Mouse (Mus musculus): ENCODE measurements around the gene Sema6c. TPM values are rescaled to one million over a fixed set of nuclear protein-coding genes. Genes with fewer than 3 reads are reported as not detected.
A peak's percentile ranks its signal among the peaks of the same experiment; 100 is the strongest.
"Not testable (repeated sequence)": the region's sequence is repeated elsewhere in the genome, so short reads cannot be mapped to it uniquely, and the experiment has no call there.

Sema6c gene
- polyA plus RNA-seq, 1 experiment from 2014 or later, result 26.0 TPM

DNA sequence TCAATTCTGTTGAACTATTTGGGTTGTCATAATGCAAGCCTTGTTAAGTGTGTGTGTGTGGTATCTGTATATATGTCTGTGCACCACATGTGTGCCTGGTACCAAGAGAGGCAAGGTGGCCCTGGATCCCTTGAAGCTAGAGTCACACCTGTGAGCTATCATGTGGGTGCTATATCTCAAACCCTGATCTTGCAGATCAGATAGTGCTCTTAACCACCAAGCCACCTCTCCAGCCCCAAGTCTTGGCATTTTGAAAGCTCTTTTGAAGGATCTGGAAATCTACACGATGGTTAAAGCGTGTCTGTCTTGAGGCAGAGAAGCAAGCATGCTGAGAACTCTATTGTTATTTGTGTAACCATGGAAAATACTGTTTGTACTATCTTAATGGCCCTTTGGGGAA is 50.3 kb downstream of the Sema6c start:
- Histone ChIP-seq H3K4me2 (ENCODE audit: low read depth, low read length) (no peak overlapping the region), H3K27me3 (ENCODE audit: control insufficient read depth, insufficient read depth, low read length) (no peaks in the 10 kb centered on the region), H3K27ac (ENCODE audit: low read depth, low read length) (no peak overlapping the region), H3K9me3 (ENCODE audit: control insufficient read depth, low read length) (no peaks in the 10 kb centered on the region), H3K9ac (replicated peaks; ENCODE audit: low read depth, low read length) (no peak overlapping the region), H3K4me1 (ENCODE audit: control insufficient read depth, insufficient read depth, low read length) (no peaks in the 10 kb centered on the region), H3K36me3 (ENCODE audit: control insufficient read depth, insufficient read depth, low read length) (peaks cover 9% of the 10 kb centered on the region; the same call in 1 of the 2 replicates), H3K4me3 (ENCODE audit: low read depth, low read length) (no peak overlapping the region)
- 52% methylated on average over 2 of the region's 2 CpGs for WGBS
- no peak for ATAC-seq (ENCODE audit: low read depth)

DNA sequence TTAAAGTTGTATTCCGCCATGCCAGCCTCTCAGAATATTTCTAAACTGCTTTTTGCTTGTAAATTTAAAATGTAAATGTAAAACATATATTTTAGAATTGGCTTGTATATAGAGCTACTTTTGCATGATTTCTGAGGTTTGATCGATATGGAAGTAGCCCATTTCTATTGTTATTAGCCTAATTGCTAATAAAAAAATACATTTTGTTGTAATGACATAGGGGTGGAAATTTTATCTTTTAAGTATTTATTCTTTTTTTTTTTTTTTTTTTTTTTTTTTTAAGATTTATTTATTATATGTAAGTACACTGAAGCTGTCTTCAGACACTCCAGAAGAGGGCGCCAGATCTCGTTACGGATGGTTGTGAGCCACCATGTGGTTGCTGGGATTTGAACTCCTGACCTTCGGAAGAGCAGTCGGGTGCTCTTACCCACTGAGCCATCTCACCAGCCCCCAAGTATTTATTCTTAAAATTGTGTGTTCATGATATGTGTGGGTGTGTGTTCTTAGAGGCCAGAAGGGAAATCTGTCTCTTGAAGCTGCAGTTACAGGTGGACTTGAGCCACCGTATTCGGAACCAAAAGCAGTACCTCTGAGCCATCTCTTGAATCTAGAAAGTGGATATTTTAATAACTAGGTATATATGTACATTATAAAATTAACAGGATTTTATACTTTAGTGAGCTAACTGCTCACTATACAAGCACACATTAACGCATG is 52.8 kb downstream of the Sema6c start:
- not testable (repeated sequence) for H3K4me3 ChIP-seq (ENCODE audit: low read depth, low read length); H3K9me3 ChIP-seq (ENCODE audit: control insufficient read depth, low read length); ATAC-seq (ENCODE audit: low read depth); H3K36me3 ChIP-seq (ENCODE audit: control insufficient read depth, insufficient read depth, low read length); H3K27me3 ChIP-seq (ENCODE audit: control insufficient read depth, insufficient read depth, low read length); H3K9ac ChIP-seq (replicated peaks; ENCODE audit: low read depth, low read length); H3K4me1 ChIP-seq (ENCODE audit: control insufficient read depth, insufficient read depth, low read length); H3K27ac ChIP-seq (ENCODE audit: low read depth, low read length); H3K4me2 ChIP-seq (ENCODE audit: low read depth, low read length)
- WGBS, result 97% methylated on average over 7 of the region's 10 CpGs

DNA sequence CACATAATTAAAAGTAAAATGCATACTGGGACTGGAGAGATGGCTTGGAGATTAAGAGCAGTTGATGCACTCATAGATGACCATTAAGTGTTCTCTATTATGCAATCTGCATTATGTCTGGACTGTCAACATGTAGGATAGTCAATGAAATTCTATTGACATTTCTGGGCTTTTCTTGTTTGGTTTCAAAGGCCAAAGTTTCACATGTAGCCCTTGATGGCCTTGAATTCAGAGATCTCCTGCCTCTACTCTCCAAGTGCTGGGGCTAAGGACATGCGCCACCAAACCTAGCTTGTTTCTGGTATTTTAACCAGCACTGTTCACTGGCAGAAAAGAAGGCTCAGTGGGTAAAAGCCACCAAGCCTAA is 53.3 kb downstream of the Sema6c start:
- WGBS, result 100% methylated on average over 1 of the region's 1 CpGs
- H3K36me3 ChIP-seq (ENCODE audit: control insufficient read depth, insufficient read depth, low read length), result no peaks in the 10 kb centered on the region
- H3K9me3 ChIP-seq (ENCODE audit: control insufficient read depth, low read length), result no peaks in the 10 kb centered on the region
- no peaks in the 10 kb centered on the region for H3K4me1 ChIP-seq (ENCODE audit: control insufficient read depth, insufficient read depth, low read length)
- H3K27me3 ChIP-seq (ENCODE audit: control insufficient read depth, insufficient read depth, low read length), result no peaks in the 10 kb centered on the region
- no peak for ATAC-seq (ENCODE audit: low read depth)
- H3K4me2 ChIP-seq (ENCODE audit: low read depth, low read length), result no peak overlapping the region
- no peak overlapping the region for H3K27ac ChIP-seq (ENCODE audit: low read depth, low read length)
- no peak overlapping the region for H3K9ac ChIP-seq (replicated peaks; ENCODE audit: low read depth, low read length)
- H3K4me3 ChIP-seq (ENCODE audit: low read depth, low read length), result no peak overlapping the region

DNA sequence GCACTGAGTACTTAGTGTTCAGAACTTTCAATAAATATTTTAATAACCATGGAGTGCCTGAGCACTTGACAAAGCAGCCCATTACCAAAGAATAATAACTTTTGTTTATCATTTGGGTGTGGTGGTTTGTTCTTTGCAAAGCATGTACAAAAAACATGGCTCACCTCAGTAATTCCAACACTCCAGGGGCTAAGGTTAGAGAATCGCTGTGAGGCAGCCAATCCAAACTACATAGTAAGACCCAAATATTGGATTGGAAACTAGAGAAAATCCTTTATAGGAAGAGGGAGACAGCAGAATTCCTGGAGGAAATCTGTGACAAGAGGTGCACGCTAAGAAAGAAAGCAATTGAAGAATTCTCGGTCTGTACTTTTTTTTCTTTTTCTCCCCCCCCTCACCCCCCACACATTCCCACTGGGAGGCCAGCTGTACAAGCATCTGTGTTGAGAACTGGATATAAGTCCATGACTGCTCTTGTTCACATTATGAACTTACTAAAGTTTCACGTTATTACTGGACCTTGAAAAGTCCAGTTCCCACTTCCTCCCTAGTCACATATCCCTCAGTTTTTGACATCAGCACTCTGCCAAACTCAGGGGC is 56.5 kb downstream of the Sema6c start:
- 22% methylated on average over 4 of the region's 4 CpGs for WGBS
- H3K27ac ChIP-seq (ENCODE audit: low read depth, low read length), result peak overlapping the region; percentile 82; the same call in 1 of the 2 replicates
- H3K4me1 ChIP-seq (ENCODE audit: control insufficient read depth, insufficient read depth, low read length), result no peaks in the 10 kb centered on the region
- H3K9ac ChIP-seq (replicated peaks; ENCODE audit: low read depth, low read length), result peak overlapping the region; percentile 53; the same call in 1 of the 2 replicates
- H3K36me3 ChIP-seq (ENCODE audit: control insufficient read depth, insufficient read depth, low read length), result peaks cover 11% of the 10 kb centered on the region; the same call in 1 of the 2 replicates
- no peaks in the 10 kb centered on the region for H3K27me3 ChIP-seq (ENCODE audit: control insufficient read depth, insufficient read depth, low read length)
- H3K4me3 ChIP-seq (ENCODE audit: low read depth, low read length), result peak overlapping the region; percentile 42
- no peak for ATAC-seq (ENCODE audit: low read depth)
- H3K4me2 ChIP-seq (ENCODE audit: low read depth, low read length), result peak overlapping the region; percentile 41
- H3K9me3 ChIP-seq (ENCODE audit: control insufficient read depth, low read length), result no peaks in the 10 kb centered on the region

DNA sequence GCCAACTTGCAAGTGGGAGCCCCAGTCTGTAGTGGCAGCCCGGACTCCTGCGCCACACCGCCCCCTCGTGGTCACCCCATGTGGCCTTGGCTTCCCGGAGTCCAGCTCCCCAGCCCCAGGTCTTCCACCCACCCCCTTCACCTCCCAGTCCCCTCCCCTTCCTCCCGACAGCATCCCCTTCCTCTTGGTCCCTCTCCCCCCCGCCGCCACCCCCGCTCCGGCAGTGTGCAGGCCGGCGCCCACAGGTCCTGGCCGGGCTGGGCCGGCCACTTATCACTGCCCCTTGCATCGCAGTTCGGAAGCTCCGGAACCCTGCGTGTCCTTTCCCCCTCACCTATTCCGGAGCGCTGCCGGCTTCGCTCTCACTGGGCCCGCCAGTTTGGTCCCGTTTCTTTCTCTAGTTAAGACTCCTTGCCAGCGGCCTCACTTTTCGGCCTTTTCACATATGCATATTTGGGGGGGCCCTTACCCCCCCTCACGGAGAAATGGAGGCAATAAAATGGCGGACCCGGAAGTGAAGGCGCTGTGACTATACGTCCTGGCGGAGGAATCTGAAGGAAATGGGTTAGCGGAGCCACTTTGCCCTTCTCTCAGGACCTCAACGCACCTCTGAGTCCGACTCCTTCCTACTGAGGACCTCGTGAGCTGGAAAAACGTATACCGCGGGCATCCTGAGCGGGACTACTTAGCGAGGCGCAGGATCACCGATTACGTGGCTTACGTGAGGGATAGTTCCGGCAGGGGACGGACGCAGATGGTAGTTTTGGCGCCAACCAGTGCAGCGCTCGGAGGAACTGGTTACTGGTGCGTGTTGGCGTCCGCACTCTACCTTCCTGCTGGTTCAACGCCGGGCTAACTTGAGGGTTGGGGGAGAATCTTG is 57.2 kb downstream of the Sema6c start, which contains the start of gene Gabpb2:
TSS of gene Gabpb2 (minus strand) at position 662 of the 880 bp plus-strand sequence.
- peak within 1 kb of the TSS; percentile 42 for H3K4me3 ChIP-seq (ENCODE audit: low read depth, low read length)
- under 1% methylated on average over 56 of the region's 56 CpGs for WGBS
- H3K9ac ChIP-seq (replicated peaks; ENCODE audit: low read depth, low read length), result peak within 1 kb of the TSS; percentile 53
- H3K27me3 ChIP-seq (ENCODE audit: control insufficient read depth, insufficient read depth, low read length), result no peaks in the 10 kb centered on the region
- no peaks in the 10 kb centered on the region for H3K9me3 ChIP-seq (ENCODE audit: control insufficient read depth, low read length)
- no peaks in the 10 kb centered on the region for H3K4me1 ChIP-seq (ENCODE audit: control insufficient read depth, insufficient read depth, low read length)
- peak within 1 kb of the TSS; percentile 41 for H3K4me2 ChIP-seq (ENCODE audit: low read depth, low read length)
- H3K36me3 ChIP-seq (ENCODE audit: control insufficient read depth, insufficient read depth, low read length), result peaks cover 11% of the 10 kb centered on the region; the same call in 1 of the 2 replicates
- H3K27ac ChIP-seq (ENCODE audit: low read depth, low read length), result peak within 1 kb of the TSS; percentile 82
- peak; percentile 88 for ATAC-seq (ENCODE audit: low read depth)

DNA sequence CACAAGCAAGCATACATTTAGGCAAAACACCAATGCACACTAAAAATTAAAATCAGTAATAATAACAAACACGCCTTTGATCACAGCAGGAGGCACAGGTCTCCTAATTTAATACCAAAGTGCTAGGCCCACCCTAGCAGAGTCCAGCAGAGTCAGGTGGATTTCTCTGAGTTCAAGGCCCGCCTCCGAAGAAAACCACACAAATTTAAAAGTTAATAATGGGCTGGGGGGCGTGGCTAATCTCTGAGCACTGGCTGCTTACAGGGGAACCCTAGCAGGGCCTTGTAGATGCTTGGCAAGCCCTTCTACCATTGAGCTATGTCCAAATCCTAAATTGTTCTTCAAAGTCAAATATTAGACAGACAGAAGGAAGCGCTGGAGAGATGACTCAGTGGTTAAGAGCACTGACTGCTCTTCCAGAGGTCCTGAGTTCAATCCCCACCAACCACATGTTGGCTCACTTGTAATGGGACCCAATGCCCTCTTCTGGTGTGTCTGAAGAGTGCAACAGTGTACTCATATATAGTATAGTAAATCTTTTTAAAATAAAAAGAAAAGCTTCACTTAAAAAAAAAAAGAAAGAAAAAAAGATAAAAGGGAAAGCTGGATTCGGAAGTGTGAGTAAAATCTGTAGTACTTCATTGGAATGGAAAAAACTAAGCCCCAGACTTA is 58.3 kb downstream of the Sema6c start:
- no peak for ATAC-seq (ENCODE audit: low read depth)
- Histone ChIP-seq H3K9ac (replicated peaks; ENCODE audit: low read depth, low read length) (no peak overlapping the region), H3K27ac (ENCODE audit: low read depth, low read length) (peak overlapping the region; percentile 82; the same call in 1 of the 2 replicates), H3K9me3 (ENCODE audit: control insufficient read depth, low read length) (no peaks in the 10 kb centered on the region), H3K4me1 (ENCODE audit: control insufficient read depth, insufficient read depth, low read length) (no peaks in the 10 kb centered on the region), H3K36me3 (ENCODE audit: control insufficient read depth, insufficient read depth, low read length) (peaks cover 11% of the 10 kb centered on the region; the same call in 1 of the 2 replicates), H3K27me3 (ENCODE audit: control insufficient read depth, insufficient read depth, low read length) (no peaks in the 10 kb centered on the region), H3K4me3 (ENCODE audit: low read depth, low read length) (no peak overlapping the region), H3K4me2 (ENCODE audit: low read depth, low read length) (peak overlapping the region; percentile 41)
- 73% methylated on average over 6 of the region's 6 CpGs for WGBS

DNA sequence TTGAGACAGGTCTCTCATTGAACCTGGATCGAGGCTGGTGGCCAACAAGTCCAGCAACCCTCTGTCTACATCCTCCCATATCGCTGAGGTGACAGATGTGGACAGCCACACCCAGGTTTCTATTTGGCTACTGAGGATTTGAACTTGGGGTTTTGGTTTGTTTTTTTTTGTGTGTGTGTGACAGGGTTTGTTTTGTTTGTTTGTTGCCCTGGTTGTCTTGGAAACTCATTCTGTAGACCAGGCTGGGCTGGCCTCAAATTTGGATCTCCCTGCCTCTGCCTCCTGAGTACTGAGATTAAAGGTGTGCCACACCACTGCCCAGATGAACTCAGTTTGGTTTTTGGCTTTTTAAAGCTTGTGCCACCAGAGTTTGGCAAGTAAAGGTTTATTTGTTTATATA is 62.8 kb downstream of the Sema6c start:
- 95% methylated on average over 2 of the region's 2 CpGs for WGBS
- H3K4me3 ChIP-seq (ENCODE audit: low read depth, low read length), result no peak overlapping the region
- no peak overlapping the region for H3K9ac ChIP-seq (replicated peaks; ENCODE audit: low read depth, low read length)
- H3K27ac ChIP-seq (ENCODE audit: low read depth, low read length), result no peak overlapping the region
- H3K4me1 ChIP-seq (ENCODE audit: control insufficient read depth, insufficient read depth, low read length), result peaks cover 22% of the 10 kb centered on the region
- ATAC-seq (ENCODE audit: low read depth), result no peak
- peaks cover 14% of the 10 kb centered on the region; the same call in 1 of the 2 replicates for H3K36me3 ChIP-seq (ENCODE audit: control insufficient read depth, insufficient read depth, low read length)
- no peak overlapping the region for H3K4me2 ChIP-seq (ENCODE audit: low read depth, low read length)
- no peaks in the 10 kb centered on the region for H3K27me3 ChIP-seq (ENCODE audit: control insufficient read depth, insufficient read depth, low read length)
- H3K9me3 ChIP-seq (ENCODE audit: control insufficient read depth, low read length), result no peaks in the 10 kb centered on the region
